19 mouse cellular contexts compared by ENCODE assay signal in the genomic region with DNA sequence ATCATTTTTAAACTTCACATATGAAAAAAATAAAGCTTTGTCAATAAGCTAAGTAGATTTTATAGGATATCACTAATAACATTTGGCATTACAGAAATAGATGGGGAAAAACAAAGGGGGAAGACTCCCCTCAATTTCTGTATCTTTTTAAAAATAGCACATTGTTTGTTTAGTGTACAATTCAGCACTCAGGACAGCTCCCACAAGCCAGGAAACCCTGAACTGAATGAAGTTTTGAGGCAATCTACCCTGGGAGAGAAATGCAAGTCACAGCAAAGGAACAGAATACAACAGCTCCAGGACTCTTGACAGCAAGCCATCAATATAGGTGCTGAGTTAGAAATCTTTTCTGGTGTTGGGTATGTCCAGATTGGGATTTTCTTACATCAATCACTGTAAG.
DNase-seq lines count a peak whose midpoint lies in the region; ATAC-seq and TF ChIP-seq lines count a peak whose summit lies in the region.
"Had no signal": no experiment of that assay in that cellular context is flagged by ENCODE, and none has a peak within 500 bp of the region (broad histone marks: within the 10 kb centered on the region; RNA-seq: fewer than 3 reads in every experiment).

No protein-coding gene starts in this region.

- H3K4me2 ChIP-seq in limb, embryonic 14.5 days (replicated peaks; ENCODE audit: low read depth, low read length, severe bottlenecking): no peak overlapping the region
- H3K4me2 ChIP-seq in neural tube, embryonic 15.5 days: no peak overlapping the region
- H3K4me2 ChIP-seq: embryonic facial prominence, embryonic 12.5 days; hindbrain, embryonic 12.5 days; lung, embryonic 15.5 days; neural tube, embryonic 12.5 days; stomach, embryonic 15.5 days had no signal

- no peaks in the 10 kb centered on the region for H3K36me3 ChIP-seq in kidney, adult 2 months (ENCODE audit: control insufficient read depth, insufficient read depth, low read length)
- H3K36me3 ChIP-seq in MEL (ENCODE audit: control insufficient read depth in 1 of 2, insufficient read depth in 2 of 2, low read length in 2 of 2): no peaks in the 10 kb centered on the region
- H3K36me3 ChIP-seq in limb, embryonic 14.5 days (ENCODE audit: control insufficient read depth, insufficient read depth, low read length): no peaks in the 10 kb centered on the region
- H3K36me3 ChIP-seq in neural tube, embryonic 15.5 days: no peaks in the 10 kb centered on the region
- H3K36me3 ChIP-seq: embryonic facial prominence, embryonic 12.5 days; hindbrain, embryonic 12.5 days; lung, embryonic 15.5 days; neural tube, embryonic 12.5 days; stomach, embryonic 15.5 days had no signal

- H3K27ac ChIP-seq in kidney, adult 2 months (ENCODE audit: insufficient read depth, low read depth, low read length): no peak overlapping the region
- H3K27ac ChIP-seq in MEL (ENCODE audit: control insufficient read depth, low read depth, low read length): no peak overlapping the region
- H3K27ac ChIP-seq in limb, embryonic 14.5 days (replicated peaks; ENCODE audit: low read depth, low read length): no peak overlapping the region
- H3K27ac ChIP-seq in neural tube, embryonic 15.5 days (replicated peaks): no peak overlapping the region
- H3K27ac ChIP-seq: embryonic facial prominence, embryonic 12.5 days; hindbrain, embryonic 12.5 days; layer of hippocampus, adult 2 months; left cerebral cortex, adult 2 months; lung, embryonic 15.5 days; neural tube, embryonic 12.5 days; stomach, embryonic 15.5 days had no signal

- no peak for TF ChIP-seq RAD21 in MEL (IDR thresholded peaks at IDR 0.05; ENCODE audit: low read depth, low read length)

- H3K9me3 ChIP-seq in MEL (replicated peaks; ENCODE audit: insufficient read depth, low read length): no peaks in the 10 kb centered on the region
- no peaks in the 10 kb centered on the region for H3K9me3 ChIP-seq in limb, embryonic 14.5 days (ENCODE audit: control insufficient read depth, low read length)
- H3K9me3 ChIP-seq in neural tube, embryonic 15.5 days (replicated peaks): no peaks in the 10 kb centered on the region
- H3K9me3 ChIP-seq: embryonic facial prominence, embryonic 12.5 days; hindbrain, embryonic 12.5 days; lung, embryonic 15.5 days; neural tube, embryonic 12.5 days; stomach, embryonic 15.5 days had no signal

- no peak for TF ChIP-seq CTCF in kidney, adult 2 months (conservative IDR thresholded peaks at IDR 0.05; ENCODE audit: insufficient read depth, insufficient read length, low read depth, low read length)
- no peak for TF ChIP-seq CTCF in MEL (IDR thresholded peaks at IDR 0.05 in 2 of 3, conservative IDR thresholded peaks at IDR 0.05 in 1 of 3; ENCODE audit: control insufficient read depth in 1 of 3, insufficient read depth in 1 of 3, low read depth in 2 of 3, low read length in 3 of 3, poor library complexity in 1 of 3, severe bottlenecking in 1 of 3)

- intact Hi-C loops in left cerebral cortex, postnatal 10 days (cut with DNase I): no loop called here

- no peak overlapping the region for H3K4me3 ChIP-seq in kidney, adult 2 months (ENCODE audit: insufficient read depth, low read depth, low read length)
- H3K4me3 ChIP-seq in MEL (ENCODE audit: control insufficient read depth in 1 of 2, insufficient read depth in 1 of 2, low read depth in 2 of 2, low read length in 2 of 2): no peak overlapping the region
- H3K4me3 ChIP-seq in limb, embryonic 14.5 days (replicated peaks; ENCODE audit: low read length): no peak overlapping the region
- H3K4me3 ChIP-seq in neural tube, embryonic 15.5 days (replicated peaks): no peak overlapping the region
- H3K4me3 ChIP-seq: embryonic facial prominence, embryonic 12.5 days; hindbrain, embryonic 12.5 days; layer of hippocampus, adult 2 months; left cerebral cortex, adult 2 months; lung, embryonic 15.5 days; neural tube, embryonic 12.5 days; stomach, embryonic 15.5 days had no signal

- H3K9ac ChIP-seq in MEL (ENCODE audit: control insufficient read depth, low read depth, low read length, poor library complexity, severe bottlenecking): no peak overlapping the region
- no peak overlapping the region for H3K9ac ChIP-seq in limb, embryonic 14.5 days (ENCODE audit: low read depth, low read length, severe bottlenecking)
- no peak overlapping the region for H3K9ac ChIP-seq in neural tube, embryonic 15.5 days (replicated peaks)
- H3K9ac ChIP-seq: embryonic facial prominence, embryonic 12.5 days; hindbrain, embryonic 12.5 days; lung, embryonic 15.5 days; neural tube, embryonic 12.5 days; stomach, embryonic 15.5 days had no signal

- TF ChIP-seq EP300 in MEL (IDR thresholded peaks at IDR 0.05; ENCODE audit: low read depth in 1 of 2, low read length in 2 of 2): no peak

- H3K4me1 ChIP-seq in kidney, adult 2 months (ENCODE audit: control insufficient read depth, insufficient read depth, low read length): no peaks in the 10 kb centered on the region
- no peaks in the 10 kb centered on the region for H3K4me1 ChIP-seq in MEL (ENCODE audit: control insufficient read depth in 1 of 2, insufficient read depth in 2 of 2, low read length in 2 of 2)
- no peaks in the 10 kb centered on the region for H3K4me1 ChIP-seq in limb, embryonic 14.5 days (ENCODE audit: control insufficient read depth, insufficient read depth, low read length)
- H3K4me1 ChIP-seq in neural tube, embryonic 15.5 days: no peaks in the 10 kb centered on the region
- H3K4me1 ChIP-seq: embryonic facial prominence, embryonic 12.5 days; hindbrain, embryonic 12.5 days; lung, embryonic 15.5 days; neural tube, embryonic 12.5 days; stomach, embryonic 15.5 days had no signal

- ATAC-seq in limb, embryonic 14.5 days (ENCODE audit: low FRiP score, low read depth): no peak
- no peak for ATAC-seq in neural tube, embryonic 15.5 days (ENCODE audit: low FRiP score)

- no peak for TF ChIP-seq POLR2A in kidney, adult 2 months (IDR thresholded peaks at IDR 0.05; ENCODE audit: low read depth, low read length)
- TF ChIP-seq POLR2A in MEL (IDR thresholded peaks at IDR 0.05; ENCODE audit: control insufficient read depth in 1 of 2, insufficient read depth in 1 of 2, low read depth in 1 of 2, low read length in 2 of 2, poor library complexity in 1 of 2): no peak
- no peak for TF ChIP-seq POLR2A in limb, embryonic 14.5 days (IDR thresholded peaks at IDR 0.05; ENCODE audit: borderline replicate concordance, extremely low read depth, insufficient read depth, insufficient read length)

- no peaks in the 10 kb centered on the region for H3K27me3 ChIP-seq in kidney, adult 2 months (replicated peaks; ENCODE audit: control insufficient read depth, insufficient read depth, low read length)
- H3K27me3 ChIP-seq in MEL (ENCODE audit: control insufficient read depth in 1 of 2, insufficient read depth in 2 of 2, low read length in 2 of 2): no peaks in the 10 kb centered on the region
- no peaks in the 10 kb centered on the region for H3K27me3 ChIP-seq in limb, embryonic 14.5 days (ENCODE audit: control insufficient read depth, insufficient read depth, low read length)
- no peaks in the 10 kb centered on the region for H3K27me3 ChIP-seq in neural tube, embryonic 15.5 days (replicated peaks)
- H3K27me3 ChIP-seq: embryonic facial prominence, embryonic 12.5 days; hindbrain, embryonic 12.5 days; lung, embryonic 15.5 days; neural tube, embryonic 12.5 days; stomach, embryonic 15.5 days had no signal

- no peaks in the 10 kb centered on the region for H3K79me2 ChIP-seq in MEL (ENCODE audit: control insufficient read depth, insufficient read depth, low read length, poor library complexity)

- peak; percentile 12 for DNase-seq in kidney, postnatal 10 days
- no peak for DNase-seq in kidney, adult 2 months
- DNase-seq in MEL (ENCODE audit: low read depth, low spot score): peak; percentile 9
- peak; percentile 19 for DNase-seq in embryo, embryonic 11.5 days (ENCODE audit: low read depth, low spot score)
- peak; percentile 47 for DNase-seq in limb, embryonic 14.5 days (ENCODE audit: low spot score)
- DNase-seq in left cerebral cortex, postnatal 10 days (ENCODE audit: extremely low spot score in 1 of 2, low spot score in 2 of 2): no peak
- DNase-seq in heart, adult 18-20 months: no peak
- DNase-seq: adrenal gland, adult 2 months; cerebellum, adult 8-10 months; kidney, adult 8-10 months; liver had no signal

TF ChIP-seq in MEL, 35 proteins besides CTCF, POLR2A, EP300 and RAD21:
- TF ChIP-seq BHLHE40 (IDR thresholded peaks at IDR 0.05; ENCODE audit: borderline replicate concordance, low read depth, low read length): no peak
- TF ChIP-seq SMC3 (IDR thresholded peaks at IDR 0.05; ENCODE audit: low read depth, low read length): no peak
- no peak for TF ChIP-seq E2F4 (IDR thresholded peaks at IDR 0.05; ENCODE audit: borderline replicate concordance, low read depth, low read length)
- TF ChIP-seq KAT2A (conservative IDR thresholded peaks at IDR 0.05; ENCODE audit: low read depth, low read length): no peak
- no peak for TF ChIP-seq MYB (IDR thresholded peaks at IDR 0.05; ENCODE audit: low read depth, low read length)
- no peak for TF ChIP-seq SIN3A (IDR thresholded peaks at IDR 0.05; ENCODE audit: low read length)
- no peak for TF ChIP-seq NRF1 (IDR thresholded peaks at IDR 0.05; ENCODE audit: insufficient read depth, low read depth, low read length, poor library complexity, severe bottlenecking)
- no peak for TF ChIP-seq USF2 (IDR thresholded peaks at IDR 0.05; ENCODE audit: borderline replicate concordance in 1 of 2, insufficient read depth in 1 of 2, low read depth in 1 of 2, low read length in 2 of 2)
- TF ChIP-seq MAX (IDR thresholded peaks at IDR 0.05; ENCODE audit: low read length): no peak

Comparison
In these comparisons a context has a peak if more than half of its experiments do, and no peak if none do; other contexts are left out.
1. DNase-seq: peak in kidney, postnatal 10 days (single experiment), MEL (single experiment), embryo, embryonic 11.5 days (single experiment) and limb, embryonic 14.5 days (single experiment); none in kidney, adult 2 months (single experiment), left cerebral cortex, postnatal 10 days (0 of 2) and heart, adult 18-20 months (0 of 2).